Mouse (Mus musculus): ENCODE results near the gene Abcf2. TPM values are rescaled to one million over a fixed set of nuclear protein-coding genes. Genes with fewer than 3 reads are reported as not detected.

Abcf2 gene
- polyA plus RNA-seq, 1 experiment from 2014 or later = 78.0 TPM

- 37% methylated on average over 2 of the region's 2 CpGs for WGBS
- H3K4me1 ChIP-seq (ENCODE audit: control insufficient read depth, insufficient read depth, low read length) = peaks cover 55% of the 10 kb centered on the region
- no peaks in the 10 kb centered on the region for H3K27me3 ChIP-seq (ENCODE audit: control insufficient read depth, insufficient read depth, low read depth, low read length)
- no peaks in the 10 kb centered on the region for H3K9me3 ChIP-seq (replicated peaks; ENCODE audit: control insufficient read depth, low read length, poor library complexity, severe bottlenecking)
- H3K9ac ChIP-seq (ENCODE audit: low read depth, low read length) = peak overlapping the region; percentile 65
- peak overlapping the region; percentile 30 for H3K4me3 ChIP-seq (ENCODE audit: low read depth, low read length)
- H3K36me3 ChIP-seq (ENCODE audit: control insufficient read depth, insufficient read depth, low read length) = peaks cover 20% of the 10 kb centered on the region
- H3K27ac ChIP-seq (ENCODE audit: low read length) = peak overlapping the region; percentile 92
- H3K4me2 ChIP-seq (ENCODE audit: low read length) = peak overlapping the region; percentile 50
- peak; percentile 29; the same call in 1 of the 2 replicates for ATAC-seq
These were observed 20.0 kb upstream of the Abcf2 start for GRCm38 (mm10) chr5:24597221-24597728.

GRCm38 (mm10) chr5:24596519-24597171 lies 19.4 kb upstream of the Abcf2 start:
- H3K27ac ChIP-seq (ENCODE audit: low read length) = peak overlapping the region; percentile 92
- 2% methylated on average over 11 of the region's 11 CpGs for WGBS
- H3K4me2 ChIP-seq (ENCODE audit: low read length) = peak overlapping the region; percentile 50
- peak overlapping the region; percentile 30 for H3K4me3 ChIP-seq (ENCODE audit: low read depth, low read length)
- H3K9me3 ChIP-seq (replicated peaks; ENCODE audit: control insufficient read depth, low read length, poor library complexity, severe bottlenecking) = no peaks in the 10 kb centered on the region
- H3K36me3 ChIP-seq (ENCODE audit: control insufficient read depth, insufficient read depth, low read length) = peaks cover 26% of the 10 kb centered on the region
- ATAC-seq = peak; percentile 44
- peaks cover 53% of the 10 kb centered on the region for H3K4me1 ChIP-seq (ENCODE audit: control insufficient read depth, insufficient read depth, low read length)
- no peaks in the 10 kb centered on the region for H3K27me3 ChIP-seq (ENCODE audit: control insufficient read depth, insufficient read depth, low read depth, low read length)
- peak overlapping the region; percentile 65 for H3K9ac ChIP-seq (ENCODE audit: low read depth, low read length)

DNA sequence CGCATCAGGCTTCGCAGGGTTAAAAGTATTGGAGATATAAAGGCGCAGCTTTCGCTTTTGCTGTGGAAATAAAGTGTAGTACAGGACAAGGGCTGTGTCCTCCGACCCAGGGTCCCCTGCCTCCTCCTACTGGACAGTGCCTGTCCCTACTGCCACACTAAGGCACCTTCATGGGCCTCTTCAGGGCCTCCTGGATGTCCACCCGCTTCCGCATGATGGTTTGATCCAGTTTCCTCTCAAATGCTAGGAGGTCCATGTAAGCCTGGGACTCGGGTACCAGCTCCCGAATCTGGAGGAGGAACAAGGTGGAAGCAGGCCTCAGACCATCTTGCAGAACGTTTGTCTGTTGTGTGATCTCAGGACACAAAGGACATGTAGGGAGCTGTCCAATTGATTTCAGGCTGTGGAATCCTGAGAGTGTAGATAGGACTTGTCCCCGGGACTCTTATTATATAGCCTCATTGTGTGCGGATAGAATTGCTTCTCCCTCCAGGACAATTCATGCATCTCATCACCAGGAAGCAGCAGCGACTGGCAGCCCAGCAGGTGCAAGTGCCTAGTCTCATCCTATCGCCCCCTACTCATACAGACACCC lies 18.6 kb upstream of the Abcf2 start:
- peaks cover 32% of the 10 kb centered on the region for H3K36me3 ChIP-seq (ENCODE audit: control insufficient read depth, insufficient read depth, low read length)
- H3K4me1 ChIP-seq (ENCODE audit: control insufficient read depth, insufficient read depth, low read length) = peaks cover 50% of the 10 kb centered on the region
- H3K4me2 ChIP-seq (ENCODE audit: low read length) = peak overlapping the region; percentile 50
- 0 out of 2 replicates have a peak, but pooled peaks have one; percentile 2 for ATAC-seq
- H3K27me3 ChIP-seq (ENCODE audit: control insufficient read depth, insufficient read depth, low read depth, low read length) = no peaks in the 10 kb centered on the region
- H3K9me3 ChIP-seq (replicated peaks; ENCODE audit: control insufficient read depth, low read length, poor library complexity, severe bottlenecking) = no peaks in the 10 kb centered on the region
- peak overlapping the region; percentile 92 for H3K27ac ChIP-seq (ENCODE audit: low read length)
- peak overlapping the region; percentile 65 for H3K9ac ChIP-seq (ENCODE audit: low read depth, low read length)
- peak overlapping the region; percentile 30; the same call in 1 of the 2 replicates for H3K4me3 ChIP-seq (ENCODE audit: low read depth, low read length)
- WGBS = 35% methylated on average over 14 of the region's 14 CpGs

- Histone ChIP-seq H3K9me3 (replicated peaks; ENCODE audit: control insufficient read depth, low read length, poor library complexity, severe bottlenecking) (no peaks in the 10 kb centered on the region), H3K27ac (ENCODE audit: low read length) (peak overlapping the region; percentile 92), H3K36me3 (ENCODE audit: control insufficient read depth, insufficient read depth, low read length) (peaks cover 32% of the 10 kb centered on the region), H3K27me3 (ENCODE audit: control insufficient read depth, insufficient read depth, low read depth, low read length) (no peaks in the 10 kb centered on the region), H3K9ac (ENCODE audit: low read depth, low read length) (peak overlapping the region; percentile 65), H3K4me3 (ENCODE audit: low read depth, low read length) (no peak overlapping the region), H3K4me2 (ENCODE audit: low read length) (no peak overlapping the region; the same call in 1 of the 2 replicates), H3K4me1 (ENCODE audit: control insufficient read depth, insufficient read depth, low read length) (peaks cover 43% of the 10 kb centered on the region)
- WGBS = 93% methylated on average over 5 of the region's 5 CpGs
- no peak for ATAC-seq
These were observed 18.0 kb upstream of the Abcf2 start for GRCm38 (mm10) chr5:24595261-24595660.

- no peak overlapping the region for H3K4me2 ChIP-seq (ENCODE audit: low read length)
- H3K27ac ChIP-seq (ENCODE audit: low read length) = no peak overlapping the region
- peaks cover 38% of the 10 kb centered on the region for H3K4me1 ChIP-seq (ENCODE audit: control insufficient read depth, insufficient read depth, low read length)
- H3K27me3 ChIP-seq (ENCODE audit: control insufficient read depth, insufficient read depth, low read depth, low read length) = no peaks in the 10 kb centered on the region
- ATAC-seq = no peak
- 92% methylated on average over 5 of the region's 5 CpGs for WGBS
- H3K9ac ChIP-seq (ENCODE audit: low read depth, low read length) = no peak overlapping the region
- H3K9me3 ChIP-seq (replicated peaks; ENCODE audit: control insufficient read depth, low read length, poor library complexity, severe bottlenecking) = no peaks in the 10 kb centered on the region
- H3K36me3 ChIP-seq (ENCODE audit: control insufficient read depth, insufficient read depth, low read length) = peaks cover 32% of the 10 kb centered on the region
- H3K4me3 ChIP-seq (ENCODE audit: low read depth, low read length) = no peak overlapping the region
These were observed 17.1 kb upstream of the Abcf2 start for GRCm38 (mm10) chr5:24594346-24594745.

- H3K4me3 ChIP-seq (ENCODE audit: low read depth, low read length) = no peak overlapping the region
- H3K4me2 ChIP-seq (ENCODE audit: low read length) = no peak overlapping the region
- 65% methylated on average over 10 of the region's 10 CpGs for WGBS
- no peak overlapping the region for H3K27ac ChIP-seq (ENCODE audit: low read length)
- no peaks in the 10 kb centered on the region for H3K27me3 ChIP-seq (ENCODE audit: control insufficient read depth, insufficient read depth, low read depth, low read length)
- H3K4me1 ChIP-seq (ENCODE audit: control insufficient read depth, insufficient read depth, low read length) = peaks cover 34% of the 10 kb centered on the region
- H3K36me3 ChIP-seq (ENCODE audit: control insufficient read depth, insufficient read depth, low read length) = peaks cover 32% of the 10 kb centered on the region
- H3K9ac ChIP-seq (ENCODE audit: low read depth, low read length) = no peak overlapping the region
- ATAC-seq = no peak
- H3K9me3 ChIP-seq (replicated peaks; ENCODE audit: control insufficient read depth, low read length, poor library complexity, severe bottlenecking) = no peaks in the 10 kb centered on the region
These were observed 16.7 kb upstream of the Abcf2 start for GRCm38 (mm10) chr5:24593928-24594327.

DNA sequence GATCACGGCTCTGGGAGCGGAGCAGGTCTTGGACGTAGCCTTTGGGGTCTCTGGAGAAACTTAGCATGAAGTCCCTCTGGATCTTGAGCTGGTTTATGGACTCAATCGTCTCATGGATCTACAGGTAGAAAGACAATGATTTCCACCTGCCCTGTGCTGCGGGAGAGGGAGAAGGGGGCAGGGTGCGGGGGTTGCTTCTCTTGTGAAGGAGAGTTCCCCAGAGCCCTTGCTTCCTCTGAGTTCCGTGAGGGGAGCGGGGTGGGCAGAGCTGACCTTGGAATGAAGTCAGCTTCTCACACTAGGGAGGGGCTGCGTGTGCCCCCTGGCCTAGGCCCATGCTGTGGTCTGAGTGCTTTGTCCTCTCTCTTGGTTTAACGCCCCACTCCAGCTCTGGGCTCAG lies 16.0 kb upstream of the Abcf2 start:
- ATAC-seq = no peak
- 87% methylated on average over 10 of the region's 10 CpGs for WGBS

GRCm38 (mm10) chr5:24592471-24593160 lies 15.3 kb upstream of the Abcf2 start:
- H3K9me3 ChIP-seq (replicated peaks; ENCODE audit: control insufficient read depth, low read length, poor library complexity, severe bottlenecking) = no peaks in the 10 kb centered on the region
- peaks cover 32% of the 10 kb centered on the region for H3K36me3 ChIP-seq (ENCODE audit: control insufficient read depth, insufficient read depth, low read length)
- peaks cover 35% of the 10 kb centered on the region for H3K4me1 ChIP-seq (ENCODE audit: control insufficient read depth, insufficient read depth, low read length)
- H3K4me2 ChIP-seq (ENCODE audit: low read length) = no peak overlapping the region
- H3K27ac ChIP-seq (ENCODE audit: low read length) = no peak overlapping the region
- no peak for ATAC-seq
- H3K9ac ChIP-seq (ENCODE audit: low read depth, low read length) = no peak overlapping the region
- H3K4me3 ChIP-seq (ENCODE audit: low read depth, low read length) = no peak overlapping the region
- WGBS = 71% methylated on average over 21 of the region's 21 CpGs
- H3K27me3 ChIP-seq (ENCODE audit: control insufficient read depth, insufficient read depth, low read depth, low read length) = no peaks in the 10 kb centered on the region

More for the DNA sequence above, 16.0 kb upstream of the Abcf2 start:
- no peak overlapping the region for H3K4me2 ChIP-seq (ENCODE audit: low read length)
- H3K4me1 ChIP-seq (ENCODE audit: control insufficient read depth, insufficient read depth, low read length) = peaks cover 35% of the 10 kb centered on the region
- no peak overlapping the region for H3K27ac ChIP-seq (ENCODE audit: low read length)
- no peaks in the 10 kb centered on the region for H3K9me3 ChIP-seq (replicated peaks; ENCODE audit: control insufficient read depth, low read length, poor library complexity, severe bottlenecking)
- H3K4me3 ChIP-seq (ENCODE audit: low read depth, low read length) = no peak overlapping the region
- H3K9ac ChIP-seq (ENCODE audit: low read depth, low read length) = no peak overlapping the region
- H3K27me3 ChIP-seq (ENCODE audit: control insufficient read depth, insufficient read depth, low read depth, low read length) = no peaks in the 10 kb centered on the region
- peaks cover 32% of the 10 kb centered on the region for H3K36me3 ChIP-seq (ENCODE audit: control insufficient read depth, insufficient read depth, low read length)

Data from midbrain, embryonic 16.5 days (tissue).